Mouse (Mus musculus) embryonic facial prominence, embryonic 13.5 days (tissue): ENCODE data around the gene Snd1. TPM values are rescaled to one million over a fixed set of nuclear protein-coding genes. Genes with fewer than 3 reads are reported as not detected.
A peak's percentile ranks its signal among the peaks of the same experiment; 100 is the strongest.
"Not testable (repeated sequence)": the region's sequence is repeated elsewhere in the genome, so short reads cannot be mapped to it uniquely, and the experiment has no call there.

ENCODE experiments used
- ATAC-seq: fragments of 200-750 bp; cut with Nextera tagmentation; 2 replicates; pipeline ENCODE4 v1.8.0; 2017; ENCODE audit warnings: low read depth; ENCODE audit not compliant: insufficient number of reproducible peaks, insufficient read depth, low FRiP score, low TSS enrichment
- H3K27ac ChIP-seq: fragments of 300-500 bp; sonication (generic); 2 replicates; pipeline ENCODE4 v1.5.1; 2015; ENCODE audit warnings: moderate library complexity, mild to moderate bottlenecking, inconsistent platforms
- H3K27me3 ChIP-seq: fragments of 300-500 bp; sonication (generic); 2 replicates; pipeline ENCODE4 v1.6.1; 2015; ENCODE audit warnings: mild to moderate bottlenecking, inconsistent platforms
- H3K36me3 ChIP-seq: fragments of 300-500 bp; sonication (generic); 2 replicates; pipeline ENCODE4 v1.6.1; 2015; ENCODE audit warnings: mild to moderate bottlenecking, inconsistent platforms
- H3K4me1 ChIP-seq: fragments of 300-500 bp; sonication (generic); 2 replicates; pipeline ENCODE4 v1.6.1; 2015; ENCODE audit warnings: inconsistent platforms
- H3K4me2 ChIP-seq: fragments of 300-500 bp; sonication (generic); 2 replicates; pipeline ENCODE4 v1.6.1; 2015; ENCODE audit warnings: moderate library complexity, mild to moderate bottlenecking, inconsistent platforms
- H3K4me3 ChIP-seq: fragments of 300-500 bp; sonication (generic); 2 replicates; pipeline ENCODE4 v1.5.1; 2015; ENCODE audit warnings: mild to moderate bottlenecking, inconsistent platforms
- H3K9ac ChIP-seq: fragments of 300-500 bp; sonication (generic); 2 replicates; pipeline ENCODE4 v1.6.1; 2015; ENCODE audit warnings: mild to moderate bottlenecking, inconsistent platforms
- H3K9me3 ChIP-seq: fragments of 300-500 bp; sonication (generic); 2 replicates; pipeline ENCODE4 v1.6.1; 2016; ENCODE audit warnings: inconsistent platforms
- WGBS: fragments of 180-500 bp; shearing (Covaris S2); methylation state at CpG from one replicate; pipeline ENCODE4 v1.1.7; 2015; ENCODE audit warnings: mixed read lengths; 5-methylcytosine and 5-hydroxymethylcytosine counted together
- polyA plus RNA-seq: library from polyadenylated mRNA; unstranded; fragments of >200 nt; fragmentation: Nextera tagmentation; extraction: Ambion mirVana; gene quantifications from 2 replicates; pipeline ENCODE4 v1.2.1, GENCODE M21; 2015

The Snd1 gene
- polyA plus RNA-seq, 1 experiment from 2014 or later, result 118 TPM

- no peak for ATAC-seq
- no peaks in the 10 kb centered on the region for H3K27me3 ChIP-seq
- no peaks in the 10 kb centered on the region for H3K9me3 ChIP-seq
- H3K36me3 ChIP-seq, result no peaks in the 10 kb centered on the region
- no peak overlapping the region for H3K4me3 ChIP-seq
- H3K27ac ChIP-seq, result no peak overlapping the region
- H3K4me1 ChIP-seq, result peaks cover 17% of the 10 kb centered on the region
- H3K4me2 ChIP-seq, result no peak overlapping the region
- 35% methylated on average over 8 of the region's 8 CpGs for WGBS
- no peak overlapping the region for H3K9ac ChIP-seq
Observed at GRCm38 (mm10) chr6:28916630-28917029, 441.7 kb downstream of the Snd1 start.

GRCm38 (mm10) chr6:28919346-28919745, 444.4 kb downstream of the Snd1 start:
- WGBS, result 68% methylated on average over 6 of the region's 6 CpGs
- Histone ChIP-seq H3K9ac (no peak overlapping the region), H3K36me3 (no peaks in the 10 kb centered on the region), H3K4me2 (no peak overlapping the region), H3K9me3 (no peaks in the 10 kb centered on the region), H3K27ac (no peak overlapping the region), H3K27me3 (no peaks in the 10 kb centered on the region), H3K4me3 (no peak overlapping the region), H3K4me1 (peaks cover 17% of the 10 kb centered on the region)
- ATAC-seq, result no peak

GRCm38 (mm10) chr6:28922371-28922770, 447.4 kb downstream of the Snd1 start:
- no peak for ATAC-seq
- WGBS, result 91% methylated on average over 12 of the region's 12 CpGs
- Histone ChIP-seq H3K4me2 (no peak overlapping the region), H3K4me3 (no peak overlapping the region), H3K27me3 (no peaks in the 10 kb centered on the region), H3K27ac (no peak overlapping the region), H3K9me3 (no peaks in the 10 kb centered on the region), H3K4me1 (peaks cover 4% of the 10 kb centered on the region), H3K9ac (no peak overlapping the region), H3K36me3 (no peaks in the 10 kb centered on the region)

- 72% methylated on average over 11 of the region's 11 CpGs for WGBS
- ATAC-seq, result no peak
- Histone ChIP-seq H3K9ac (no peak overlapping the region), H3K4me2 (no peak overlapping the region), H3K27ac (no peak overlapping the region), H3K36me3 (no peaks in the 10 kb centered on the region), H3K9me3 (no peaks in the 10 kb centered on the region), H3K27me3 (no peaks in the 10 kb centered on the region), H3K4me1 (no peaks in the 10 kb centered on the region), H3K4me3 (no peak overlapping the region)
Observed at GRCm38 (mm10) chr6:28923091-28923824, 448.3 kb downstream of the Snd1 start.

- ATAC-seq, result no peak
- Histone ChIP-seq H3K9me3 (no peaks in the 10 kb centered on the region), H3K27ac (no peak overlapping the region), H3K4me3 (no peak overlapping the region), H3K36me3 (no peaks in the 10 kb centered on the region), H3K4me1 (no peaks in the 10 kb centered on the region), H3K4me2 (no peak overlapping the region), H3K27me3 (no peaks in the 10 kb centered on the region), H3K9ac (no peak overlapping the region)
- WGBS, result 79% methylated on average over 10 of the region's 10 CpGs
Observed at GRCm38 (mm10) chr6:28923837-28924236, 448.9 kb downstream of the Snd1 start.

- not testable (repeated sequence) for H3K9ac ChIP-seq, H3K4me3 ChIP-seq, ATAC-seq, H3K36me3 ChIP-seq, H3K9me3 ChIP-seq, H3K27ac ChIP-seq, H3K27me3 ChIP-seq, H3K4me2 ChIP-seq
- WGBS, result 83% methylated on average over 12 of the region's 24 CpGs
- peaks cover 18% of the 10 kb centered on the region for H3K4me1 ChIP-seq
Observed at GRCm38 (mm10) chr6:28927987-28928386, 453.0 kb downstream of the Snd1 start.

- ATAC-seq, H3K4me3 ChIP-seq, H3K4me2 ChIP-seq, H3K9me3 ChIP-seq, H3K9ac ChIP-seq, H3K27me3 ChIP-seq, H3K36me3 ChIP-seq, H3K27ac ChIP-seq: not testable (repeated sequence)
- H3K4me1 ChIP-seq, result peaks cover 18% of the 10 kb centered on the region
- WGBS, result 76% methylated on average over 20 of the region's 25 CpGs
Observed at GRCm38 (mm10) chr6:28929169-28929803, 454.3 kb downstream of the Snd1 start.

GRCm38 (mm10) chr6:28931234-28931633, 456.3 kb downstream of the Snd1 start:
- no peak overlapping the region for H3K9ac ChIP-seq
- H3K4me3 ChIP-seq, result peak overlapping the region; percentile 30; the same call in 1 of the 2 replicates
- H3K9me3 ChIP-seq, result no peaks in the 10 kb centered on the region
- peak overlapping the region; percentile 64 for H3K4me2 ChIP-seq
- H3K4me1 ChIP-seq, result peaks cover 18% of the 10 kb centered on the region
- no peak overlapping the region for H3K27ac ChIP-seq
- H3K27me3 ChIP-seq, result no peaks in the 10 kb centered on the region
- 20% methylated on average over 9 of the region's 9 CpGs for WGBS
- ATAC-seq, result no peak
- no peaks in the 10 kb centered on the region for H3K36me3 ChIP-seq

- no peaks in the 10 kb centered on the region for H3K36me3 ChIP-seq
- peak overlapping the region; percentile 30 for H3K4me3 ChIP-seq
- peak; percentile 75 for ATAC-seq
- no peaks in the 10 kb centered on the region for H3K27me3 ChIP-seq
- H3K27ac ChIP-seq, result no peak overlapping the region
- no peak overlapping the region for H3K9ac ChIP-seq
- no peaks in the 10 kb centered on the region for H3K9me3 ChIP-seq
- 2% methylated on average over 12 of the region's 13 CpGs for WGBS
- peak overlapping the region; percentile 64 for H3K4me2 ChIP-seq
- H3K4me1 ChIP-seq, result peaks cover 18% of the 10 kb centered on the region
Observed at GRCm38 (mm10) chr6:28931636-28932327, 456.8 kb downstream of the Snd1 start.

GRCm38 (mm10) chr6:28932328-28932937, 457.5 kb downstream of the Snd1 start:
- peak overlapping the region; percentile 54 for H3K9ac ChIP-seq
- H3K4me1 ChIP-seq, result peaks cover 18% of the 10 kb centered on the region
- peak overlapping the region; percentile 30 for H3K4me3 ChIP-seq
- peak; percentile 67 for ATAC-seq
- H3K9me3 ChIP-seq, result no peaks in the 10 kb centered on the region
- H3K27me3 ChIP-seq, result no peaks in the 10 kb centered on the region
- H3K36me3 ChIP-seq, result no peaks in the 10 kb centered on the region
- peak overlapping the region; percentile 34; the same call in 1 of the 2 replicates for H3K27ac ChIP-seq
- 8% methylated on average over 19 of the region's 19 CpGs for WGBS
- H3K4me2 ChIP-seq, result peak overlapping the region; percentile 64

GRCm38 (mm10) chr6:28935736-28936135, 460.8 kb downstream of the Snd1 start:
- H3K9me3 ChIP-seq, result no peaks in the 10 kb centered on the region
- H3K36me3 ChIP-seq, result no peaks in the 10 kb centered on the region
- no peaks in the 10 kb centered on the region for H3K27me3 ChIP-seq
- no peak overlapping the region for H3K4me2 ChIP-seq
- no peak for ATAC-seq
- no peak overlapping the region for H3K27ac ChIP-seq
- peaks cover 18% of the 10 kb centered on the region for H3K4me1 ChIP-seq
- H3K4me3 ChIP-seq, result no peak overlapping the region
- 85% methylated on average over 7 of the region's 7 CpGs for WGBS
- H3K9ac ChIP-seq, result no peak overlapping the region
